Mouse (Mus musculus) intestine, embryonic 15.5 days (tissue): ENCODE results near the gene Rhbdl3. TPM values are rescaled to one million over a fixed set of nuclear protein-coding genes. Genes with fewer than 3 reads are reported as not detected.
A peak's percentile ranks its signal among the peaks of the same experiment; 100 is the strongest.

Source experiments
- ATAC-seq: fragments of 200-750 bp; cut with Nextera tagmentation; 2 replicates; pipeline ENCODE4 v1.8.0; 2017; ENCODE audit warnings: moderate TSS enrichment, moderate library complexity
- H3K27ac ChIP-seq: fragments of 300-500 bp; sonication (generic); 2 replicates; pipeline ENCODE4 v1.5.1; 2015; ENCODE audit warnings: mild to moderate bottlenecking, inconsistent platforms
- H3K27me3 ChIP-seq: fragments of 300-500 bp; sonication (generic); replicated peaks from 2 replicates; pipeline ENCODE4 v1.6.1; 2015; ENCODE audit warnings: inconsistent platforms
- H3K36me3 ChIP-seq: fragments of 300-500 bp; sonication (generic); 2 replicates; pipeline ENCODE4 v1.6.1; 2015; ENCODE audit warnings: inconsistent platforms
- H3K4me1 ChIP-seq: fragments of 300-500 bp; sonication (generic); replicated peaks from 2 replicates; pipeline ENCODE4 v1.6.1; 2015; ENCODE audit warnings: inconsistent platforms
- H3K4me2 ChIP-seq: fragments of 300-500 bp; sonication (generic); replicated peaks from 2 replicates; pipeline ENCODE4 v1.6.1; 2015; ENCODE audit warnings: mild to moderate bottlenecking, inconsistent platforms
- H3K4me3 ChIP-seq: fragments of 300-500 bp; sonication (generic); replicated peaks from 2 replicates; pipeline ENCODE4 v1.5.1; 2015; ENCODE audit warnings: inconsistent platforms
- H3K9ac ChIP-seq: fragments of 300-500 bp; sonication (generic); 2 replicates; pipeline ENCODE4 v1.6.1; 2015; ENCODE audit warnings: inconsistent platforms
- H3K9me3 ChIP-seq: fragments of 300-500 bp; sonication (generic); 2 replicates; pipeline ENCODE4 v1.6.1; 2016; ENCODE audit warnings: inconsistent platforms
- WGBS: fragments of 180-500 bp; shearing (Covaris S2); methylation state at CpG from one replicate; pipeline ENCODE4 v1.1.7; 2015; 5-methylcytosine and 5-hydroxymethylcytosine counted together
- polyA plus RNA-seq: library from polyadenylated mRNA; unstranded; fragments of >200 nt; fragmentation: Nextera tagmentation; extraction: Ambion mirVana; gene quantifications from 2 replicates; pipeline ENCODE4 v1.2.1, GENCODE M21; 2015

Gene Rhbdl3
- polyA plus RNA-seq, 1 experiment from 2014 or later = 2.2 TPM

DNA sequence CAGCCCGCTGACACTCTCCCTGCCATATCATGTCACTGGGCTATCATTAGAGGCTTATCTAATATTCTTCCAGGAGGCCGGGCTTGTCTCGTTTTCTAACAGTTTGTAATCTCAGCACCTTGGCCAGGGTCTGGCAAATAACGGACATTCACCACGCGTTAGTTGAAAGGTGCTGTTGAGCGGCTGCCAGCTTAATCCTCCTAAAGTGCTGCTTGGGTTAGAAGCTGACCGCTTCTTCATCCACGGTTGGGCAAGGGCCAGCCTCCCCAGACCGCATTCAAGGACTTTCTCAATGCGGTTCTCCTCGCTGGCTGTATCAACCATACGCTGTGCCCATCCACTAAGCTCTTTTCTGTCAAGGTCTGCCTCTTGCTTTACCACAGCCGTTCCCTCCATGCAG is 4.9 kb upstream of the Rhbdl3 start:
- no peak for ATAC-seq
- Histone ChIP-seq H3K36me3 (no peaks in the 10 kb centered on the region), H3K9ac (no peak overlapping the region), H3K4me1 (0 out of 2 replicates have a peak, but pooled peaks cover 13% of the 10 kb centered on the region), H3K4me2 (no peak overlapping the region), H3K27ac (no peak overlapping the region), H3K9me3 (no peaks in the 10 kb centered on the region), H3K4me3 (no peak overlapping the region), H3K27me3 (peaks cover 30% of the 10 kb centered on the region)
- 23% methylated on average over 14 of the region's 14 CpGs for WGBS

DNA sequence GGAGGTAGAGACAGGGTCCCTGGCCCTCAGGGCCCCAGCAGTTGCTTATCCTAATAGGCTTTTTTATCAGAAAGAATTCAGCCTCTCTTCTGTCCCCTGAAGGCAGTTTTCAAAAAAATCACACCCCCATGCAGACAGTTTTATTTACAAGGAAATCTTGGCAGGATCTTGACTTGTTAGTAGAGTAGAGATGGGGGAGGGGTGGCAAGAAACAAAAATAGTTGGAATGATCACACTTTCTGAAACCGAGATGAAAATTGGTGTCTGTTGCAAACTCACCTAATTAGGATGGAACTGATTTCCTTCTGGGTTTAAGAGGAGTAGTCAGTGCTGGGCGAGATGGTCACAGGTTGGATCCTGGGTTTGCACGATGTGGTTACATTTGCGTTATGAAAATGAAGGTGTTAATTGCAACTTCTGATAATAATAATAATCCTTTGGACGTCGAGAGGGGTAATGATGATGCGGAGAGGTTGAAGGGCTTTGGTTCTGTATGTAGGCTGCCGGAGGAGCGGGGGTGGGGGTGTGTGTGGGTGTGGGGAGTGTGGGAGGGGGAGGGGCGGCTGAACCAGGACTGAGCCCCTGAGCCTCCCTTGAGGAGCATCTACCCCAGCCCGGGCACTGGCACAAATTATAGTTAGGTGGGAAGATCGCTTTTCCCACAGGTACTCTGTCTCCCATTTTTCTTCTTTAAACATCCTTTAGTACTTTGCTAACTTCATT is 1.0 kb upstream of the Rhbdl3 start:
- no peak for ATAC-seq
- WGBS = 9% methylated on average over 12 of the region's 12 CpGs
- Histone ChIP-seq H3K36me3 (no peaks in the 10 kb centered on the region), H3K4me3 (no peak overlapping the region), H3K4me2 (peak overlapping the region; percentile 100), H3K27ac (no peak overlapping the region), H3K9ac (no peak overlapping the region), H3K4me1 (peaks cover 30% of the 10 kb centered on the region), H3K9me3 (no peaks in the 10 kb centered on the region), H3K27me3 (peaks cover 51% of the 10 kb centered on the region)

DNA sequence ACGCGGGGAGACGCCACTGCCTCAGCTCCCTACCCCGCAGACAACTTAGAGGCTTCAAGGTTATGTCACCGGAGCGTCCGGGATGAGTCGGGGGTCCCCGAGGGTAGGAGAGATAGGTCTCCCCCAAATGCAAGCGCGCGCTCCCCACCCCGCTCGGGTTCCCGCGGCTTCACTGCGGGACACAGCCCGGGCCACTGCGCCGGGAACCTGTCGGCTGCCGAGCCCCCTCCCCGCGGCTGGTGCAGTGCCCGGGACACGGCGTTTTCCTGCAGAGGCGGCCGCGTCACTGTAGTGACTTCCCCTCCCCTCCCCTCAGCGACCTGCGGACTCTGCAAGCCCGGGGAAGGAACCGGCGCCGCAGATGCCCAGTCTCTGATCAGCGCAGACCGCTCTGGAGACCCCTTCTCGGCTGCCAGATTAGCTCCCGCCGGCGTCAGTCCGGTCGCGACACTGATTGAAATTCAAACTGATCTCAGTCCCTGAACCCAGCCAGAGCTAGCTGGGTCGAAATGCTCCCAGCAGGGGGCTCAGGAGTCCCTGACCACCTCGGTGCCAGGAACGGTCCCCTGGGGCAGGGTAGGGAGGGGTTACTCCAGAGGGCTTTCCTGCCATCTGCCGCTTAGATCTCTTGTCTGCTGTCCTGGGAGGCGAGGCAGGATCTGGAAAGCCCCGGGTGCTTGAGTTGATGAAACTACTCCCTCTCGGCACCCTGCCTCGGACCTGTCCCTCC is 769 bp downstream of the Rhbdl3 start:
- Histone ChIP-seq H3K4me1 (peaks cover 25% of the 10 kb centered on the region), H3K27me3 (peaks cover 41% of the 10 kb centered on the region), H3K9me3 (no peaks in the 10 kb centered on the region), H3K4me2 (peak overlapping the region; percentile 100), H3K27ac (no peak overlapping the region), H3K4me3 (peak overlapping the region; percentile 72), H3K36me3 (no peaks in the 10 kb centered on the region), H3K9ac (peak overlapping the region; percentile 58)
- under 1% methylated on average over 49 of the region's 53 CpGs for WGBS
- peak; percentile 44 for ATAC-seq

DNA sequence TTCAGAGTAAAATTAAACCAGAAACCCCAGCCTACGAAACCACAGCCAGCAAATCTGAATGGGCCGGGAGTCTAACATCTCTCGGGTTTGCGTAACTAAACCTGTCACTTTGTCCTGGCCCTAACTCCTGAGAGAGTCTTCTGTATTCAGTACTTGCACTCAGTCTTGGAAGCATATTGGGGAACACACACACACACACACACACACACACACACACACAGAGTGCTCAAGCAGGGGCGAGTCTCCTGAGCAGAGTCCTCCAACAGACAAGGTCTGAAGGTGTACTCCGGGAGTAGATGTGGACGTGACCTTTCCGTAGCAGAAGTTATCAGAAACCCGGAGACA is 1.3 kb downstream of the Rhbdl3 start:
- WGBS = 2% methylated on average over 9 of the region's 9 CpGs
- Histone ChIP-seq H3K4me3 (peak overlapping the region; percentile 72), H3K9me3 (no peaks in the 10 kb centered on the region), H3K27ac (no peak overlapping the region), H3K27me3 (peaks cover 40% of the 10 kb centered on the region), H3K4me2 (peak overlapping the region; percentile 100), H3K36me3 (no peaks in the 10 kb centered on the region), H3K9ac (0 out of 2 replicates have a peak overlapping the region, but pooled peaks have one; percentile 58), H3K4me1 (peaks cover 25% of the 10 kb centered on the region)
- ATAC-seq = no peak

DNA sequence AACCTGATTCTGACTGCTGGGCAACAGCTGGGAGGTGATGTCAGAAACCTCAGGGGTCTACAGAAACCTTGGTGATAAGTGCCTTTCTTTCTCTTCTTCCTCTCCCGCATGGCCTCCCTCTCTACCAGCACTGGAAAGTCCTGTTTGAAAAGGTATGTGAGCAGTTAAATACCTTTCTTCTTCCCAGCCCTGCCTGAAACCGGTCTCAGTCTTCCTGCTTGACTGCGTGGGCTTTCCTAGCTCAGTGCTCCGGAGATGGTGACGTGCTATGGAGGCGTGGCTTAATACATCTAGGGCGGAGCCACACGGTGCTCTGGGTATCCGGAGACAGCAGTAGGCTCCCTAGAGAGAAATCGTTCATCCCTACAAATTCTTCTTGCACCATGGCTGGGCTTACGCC is 1.8 kb downstream of the Rhbdl3 start:
- WGBS = 3% methylated on average over 11 of the region's 11 CpGs
- ATAC-seq = peak; percentile 79
- Histone ChIP-seq H3K9me3 (no peaks in the 10 kb centered on the region), H3K9ac (no peak overlapping the region), H3K27ac (no peak overlapping the region), H3K4me1 (peaks cover 25% of the 10 kb centered on the region), H3K36me3 (no peaks in the 10 kb centered on the region), H3K27me3 (peaks cover 37% of the 10 kb centered on the region), H3K4me2 (peak overlapping the region; percentile 100), H3K4me3 (peak overlapping the region; percentile 72)

DNA sequence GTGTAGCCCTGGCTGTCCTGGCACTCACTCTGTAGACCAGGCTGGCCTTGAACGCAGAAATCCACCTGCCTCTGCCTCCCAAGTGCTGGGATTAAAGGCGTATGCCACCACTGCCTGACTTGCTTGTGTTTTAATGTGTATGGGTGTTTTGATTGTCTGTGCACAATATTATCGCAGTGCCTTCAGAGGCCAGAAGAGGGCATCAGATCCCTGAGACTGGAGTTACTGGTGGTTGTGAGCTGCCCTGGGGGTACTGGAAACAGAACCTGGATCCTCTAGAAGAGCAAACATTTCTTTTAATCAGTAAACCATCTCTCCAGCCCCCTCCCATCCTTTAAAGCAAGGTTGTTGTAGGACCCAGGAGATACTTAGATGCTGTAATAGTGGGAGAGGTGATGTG is 3.0 kb downstream of the Rhbdl3 start:
- no peak overlapping the region for H3K9ac ChIP-seq
- no peak for ATAC-seq
- H3K36me3 ChIP-seq = no peaks in the 10 kb centered on the region
- no peak overlapping the region for H3K4me2 ChIP-seq
- no peak overlapping the region for H3K27ac ChIP-seq
- H3K4me1 ChIP-seq = peaks cover 25% of the 10 kb centered on the region
- H3K4me3 ChIP-seq = no peak overlapping the region
- no peaks in the 10 kb centered on the region for H3K9me3 ChIP-seq
- 88% methylated on average over 3 of the region's 3 CpGs for WGBS
- peaks cover 36% of the 10 kb centered on the region for H3K27me3 ChIP-seq

DNA sequence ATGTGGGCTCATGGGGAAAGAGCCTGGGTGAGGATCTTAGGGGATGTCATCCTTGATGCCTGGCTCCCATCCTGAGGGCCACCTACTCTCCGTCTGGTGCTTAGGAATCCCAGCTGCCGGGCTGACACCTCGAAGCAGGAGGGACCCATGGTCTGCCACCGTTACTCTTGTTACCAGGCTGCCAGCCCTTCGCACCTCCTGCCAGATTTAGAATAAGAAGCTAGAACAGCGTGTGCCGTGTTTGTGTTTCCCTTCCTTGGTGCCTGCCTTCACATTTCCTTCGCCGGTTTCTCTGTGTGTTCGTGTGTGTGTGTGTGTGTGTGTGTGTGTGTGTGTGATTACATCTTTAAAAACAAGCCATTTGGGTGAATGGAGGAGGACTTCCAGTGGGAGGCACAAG is 4.1 kb downstream of the Rhbdl3 start:
- H3K4me2 ChIP-seq = no peak overlapping the region
- H3K9me3 ChIP-seq = no peaks in the 10 kb centered on the region
- H3K9ac ChIP-seq = no peak overlapping the region
- no peak overlapping the region for H3K4me3 ChIP-seq
- WGBS = 71% methylated on average over 10 of the region's 10 CpGs
- no peak for ATAC-seq
- peaks cover 25% of the 10 kb centered on the region for H3K4me1 ChIP-seq
- H3K36me3 ChIP-seq = no peaks in the 10 kb centered on the region
- H3K27ac ChIP-seq = no peak overlapping the region
- peaks cover 28% of the 10 kb centered on the region for H3K27me3 ChIP-seq

DNA sequence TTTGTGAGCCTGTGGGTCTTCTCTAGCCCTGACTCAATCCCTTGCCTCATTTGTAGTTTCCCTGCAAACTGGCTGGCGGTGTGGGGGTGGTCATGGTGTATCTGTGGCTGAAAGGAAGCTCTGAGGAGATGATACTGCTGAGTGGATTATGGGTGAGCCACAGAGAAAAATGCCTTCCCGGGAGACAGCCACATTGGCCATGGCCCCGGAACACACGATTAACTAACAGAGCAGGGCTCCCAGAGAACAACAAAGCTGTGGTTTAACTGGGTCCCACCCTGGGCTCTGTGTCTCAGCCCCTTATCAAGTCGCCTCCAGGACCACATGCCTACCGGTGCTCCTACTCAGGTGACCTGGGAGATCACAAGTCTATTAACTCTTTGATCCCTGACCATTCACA is 7.8 kb downstream of the Rhbdl3 start:
- no peaks in the 10 kb centered on the region for H3K27me3 ChIP-seq
- H3K9ac ChIP-seq = no peak overlapping the region
- H3K4me3 ChIP-seq = no peak overlapping the region
- no peaks in the 10 kb centered on the region for H3K9me3 ChIP-seq
- no peaks in the 10 kb centered on the region for H3K4me1 ChIP-seq
- WGBS = 55% methylated on average over 6 of the region's 6 CpGs
- H3K36me3 ChIP-seq = no peaks in the 10 kb centered on the region
- no peak for ATAC-seq
- no peak overlapping the region for H3K27ac ChIP-seq
- no peak overlapping the region for H3K4me2 ChIP-seq

DNA sequence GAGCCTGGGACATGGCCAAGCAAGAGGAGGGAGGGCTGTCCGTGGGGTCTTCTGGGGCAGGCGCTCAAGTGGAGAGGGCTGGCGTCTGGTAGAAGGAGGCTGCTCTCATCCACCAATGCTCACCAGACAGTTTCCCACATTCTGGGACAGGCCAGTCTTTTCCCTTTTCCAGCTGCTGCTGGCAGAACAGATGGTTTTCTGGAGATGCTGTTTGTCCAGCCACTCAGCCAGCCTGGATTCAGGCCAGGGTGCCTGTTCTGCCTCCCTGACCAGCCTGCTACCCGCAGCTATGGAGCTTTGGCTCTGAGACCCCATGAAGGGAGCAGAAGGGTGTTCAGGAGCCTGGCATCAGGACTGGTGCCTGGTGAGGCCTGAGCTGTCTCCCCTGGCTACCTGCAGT is 10.6 kb downstream of the Rhbdl3 start:
- no peak for ATAC-seq
- Histone ChIP-seq H3K27me3 (no peaks in the 10 kb centered on the region), H3K27ac (no peak overlapping the region), H3K36me3 (no peaks in the 10 kb centered on the region), H3K9ac (no peak overlapping the region), H3K4me3 (no peak overlapping the region), H3K4me2 (no peak overlapping the region), H3K9me3 (no peaks in the 10 kb centered on the region), H3K4me1 (no peaks in the 10 kb centered on the region)
- 62% methylated on average over 4 of the region's 4 CpGs for WGBS

DNA sequence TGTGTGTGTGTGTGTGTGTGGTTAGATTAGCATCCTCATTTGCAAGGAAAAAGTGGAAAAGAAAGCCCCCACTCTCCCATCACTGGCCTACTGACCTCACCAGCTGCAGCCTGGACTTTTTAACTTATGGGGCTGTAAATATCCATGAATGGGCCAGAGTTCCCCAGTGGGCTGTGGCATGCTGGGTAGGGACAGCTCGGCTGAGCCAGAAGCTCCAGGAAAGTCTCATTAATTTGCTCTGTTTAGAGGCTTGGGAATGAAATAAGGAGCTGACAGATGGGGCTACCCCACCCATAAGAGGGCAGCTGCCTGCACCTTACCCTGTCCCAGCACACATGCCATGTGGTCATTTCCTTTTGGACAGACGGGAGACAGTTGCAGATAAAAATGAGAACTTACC is 11.3 kb downstream of the Rhbdl3 start:
- 53% methylated on average over 2 of the region's 2 CpGs for WGBS

DNA sequence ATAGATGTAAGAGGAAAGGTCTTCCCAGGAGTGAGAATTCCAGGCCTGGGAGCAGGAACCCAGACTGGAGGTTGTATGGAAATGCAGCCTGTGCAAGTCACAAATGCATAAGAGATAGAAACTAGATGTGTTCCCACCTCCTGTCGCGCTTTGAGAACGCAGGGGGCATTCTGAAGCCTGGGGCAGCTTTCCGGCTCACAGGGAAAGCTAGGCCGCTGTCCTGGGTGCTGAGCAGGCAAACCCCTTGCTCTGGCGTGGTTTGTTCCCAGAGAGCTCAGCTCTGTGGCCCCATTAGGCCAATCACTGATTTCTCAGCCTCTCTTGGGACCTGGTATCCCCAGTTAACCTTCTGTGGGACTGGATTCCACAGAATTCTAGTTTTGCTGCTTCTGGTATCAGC is 11.9 kb downstream of the Rhbdl3 start:
- 2% methylated on average over 6 of the region's 6 CpGs for WGBS
- H3K4me2 ChIP-seq = no peak overlapping the region
- ATAC-seq = no peak
- no peak overlapping the region for H3K9ac ChIP-seq
- no peaks in the 10 kb centered on the region for H3K27me3 ChIP-seq
- H3K36me3 ChIP-seq = no peaks in the 10 kb centered on the region
- no peaks in the 10 kb centered on the region for H3K4me1 ChIP-seq
- no peak overlapping the region for H3K4me3 ChIP-seq
- H3K9me3 ChIP-seq = no peaks in the 10 kb centered on the region
- no peak overlapping the region for H3K27ac ChIP-seq

More for the DNA sequence above, 11.3 kb downstream of the Rhbdl3 start:
- H3K27me3 ChIP-seq = no peaks in the 10 kb centered on the region
- no peaks in the 10 kb centered on the region for H3K9me3 ChIP-seq
- no peak for ATAC-seq
- no peak overlapping the region for H3K4me3 ChIP-seq
- no peak overlapping the region for H3K9ac ChIP-seq
- H3K4me2 ChIP-seq = no peak overlapping the region
- H3K4me1 ChIP-seq = no peaks in the 10 kb centered on the region
- H3K27ac ChIP-seq = no peak overlapping the region
- H3K36me3 ChIP-seq = no peaks in the 10 kb centered on the region

DNA sequence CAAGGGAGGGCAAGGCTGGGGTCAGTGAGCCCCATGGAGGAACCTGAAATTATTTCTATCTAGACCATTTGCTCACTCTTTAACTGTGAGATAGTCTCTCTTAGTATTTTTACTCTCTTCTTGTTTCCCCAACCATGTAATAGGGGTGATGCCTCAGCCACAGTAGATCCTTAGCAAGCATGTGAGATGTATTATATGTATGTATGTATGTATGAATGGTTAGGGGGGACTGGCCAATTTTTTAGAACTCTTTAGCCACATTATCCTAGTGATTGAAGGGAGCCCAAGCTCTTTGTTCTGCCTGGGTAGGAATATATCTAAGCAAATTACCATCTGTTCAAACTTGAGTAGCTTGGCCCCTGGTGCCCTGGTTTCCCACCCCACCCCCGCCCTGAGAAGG is 12.8 kb downstream of the Rhbdl3 start:
- Histone ChIP-seq H3K4me1 (no peaks in the 10 kb centered on the region), H3K36me3 (no peaks in the 10 kb centered on the region), H3K27me3 (no peaks in the 10 kb centered on the region), H3K9ac (no peak overlapping the region), H3K4me2 (no peak overlapping the region), H3K27ac (no peak overlapping the region), H3K9me3 (no peaks in the 10 kb centered on the region), H3K4me3 (no peak overlapping the region)
- 65% methylated on average over 1 of the region's 1 CpGs for WGBS
- ATAC-seq = no peak

DNA sequence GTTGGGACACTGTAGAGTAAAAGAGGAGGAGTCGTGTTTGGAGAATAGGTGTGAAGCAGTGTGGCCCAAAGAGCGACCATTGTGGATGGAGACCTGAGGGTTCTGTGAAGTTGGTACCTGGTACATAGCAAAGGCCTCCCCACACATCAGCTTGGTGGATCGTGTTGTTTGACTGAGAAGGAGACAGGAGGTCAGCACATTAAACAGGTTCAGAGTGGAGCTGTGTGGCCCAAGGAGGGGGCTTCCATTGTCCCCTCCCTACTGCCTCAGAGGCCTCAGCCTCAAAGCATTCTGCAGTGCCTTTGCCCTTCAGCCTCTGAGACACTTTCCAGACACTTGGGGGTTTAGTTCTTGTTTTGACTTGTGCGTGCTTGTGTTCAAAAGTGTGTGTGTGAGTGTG is 13.2 kb downstream of the Rhbdl3 start:
- H3K27ac ChIP-seq = no peak overlapping the region
- no peaks in the 10 kb centered on the region for H3K9me3 ChIP-seq
- H3K27me3 ChIP-seq = no peaks in the 10 kb centered on the region
- H3K4me2 ChIP-seq = no peak overlapping the region
- H3K9ac ChIP-seq = no peak overlapping the region
- 81% methylated on average over 4 of the region's 4 CpGs for WGBS
- H3K4me1 ChIP-seq = no peaks in the 10 kb centered on the region
- no peak overlapping the region for H3K4me3 ChIP-seq
- no peaks in the 10 kb centered on the region for H3K36me3 ChIP-seq
- ATAC-seq = no peak
